Mouse (Mus musculus) kidney, adult 2 months (tissue): ENCODE measurements around the gene Gins1.

Experiments used
- CTCF ChIP-seq: fragments of 200-500 bp; conservative IDR thresholded peaks from 2 replicates; pipeline ENCODE4 v1.5.1; 2011; ENCODE audit warnings: low read depth, mild to moderate bottlenecking, control low read depth, low read length, moderate library complexity, mixed read lengths; ENCODE audit not compliant: insufficient read depth, insufficient read length
- POLR2A ChIP-seq: fragments of 200-500 bp; IDR thresholded peaks from one replicate; pipeline ENCODE4 v1.6.1; 2011; ENCODE audit warnings: low read depth, low read length, control low read depth

GRCm38 (mm10) chr2:150861128-150861527 lies 44.1 kb upstream of the Gins1 start:
- no peak for TF ChIP-seq POLR2A
- TF ChIP-seq CTCF, result no peak
